Mouse (Mus musculus) layer of hippocampus, postnatal 14 days (tissue): ENCODE data around the gene Tmem212. TPM values are rescaled to one million over a fixed set of nuclear protein-coding genes. Genes with fewer than 3 reads are reported as not detected.

ENCODE experiments used
- DNase-seq, 2 experiments: peaks; one replicate each; pipeline ENCODE4 v3.0.0; 2021 to 2022; ENCODE audit warnings: low spot score in 2 of 2, mixed read lengths in 1 of 2
- total RNA-seq, 2 experiments: library from RNA; stranded (reverse); gene quantifications; 2 replicates each; pipeline ENCODE4 v1.2.3; 2021

Gene Tmem212
- total RNA-seq, 2 experiments from 2014 or later, result 1.5 to 6.2 TPM

DNA sequence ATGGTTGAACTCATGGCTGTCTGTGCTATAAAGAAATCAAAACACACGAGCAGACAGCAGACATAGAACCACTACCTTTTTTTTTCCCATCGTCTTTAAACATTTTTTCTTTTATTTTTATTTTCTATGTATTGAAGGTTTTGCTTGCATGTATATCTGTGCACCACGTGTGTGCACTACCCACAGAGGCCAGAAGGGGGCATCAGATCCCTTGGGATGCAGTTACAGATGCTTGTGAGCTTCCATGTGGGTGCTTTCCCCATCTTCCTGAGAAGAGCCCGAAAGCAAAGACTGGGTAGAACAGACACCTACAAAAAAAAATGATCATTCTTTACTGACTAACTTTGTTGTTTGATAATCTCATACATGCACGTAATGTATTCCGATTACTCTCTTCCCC lies 5.7 kb upstream of the Tmem212 start:
- DNase-seq, result no peak

GRCm38 (mm10) chr3:27899012-27899726 lies 3.0 kb upstream of the Tmem212 start:
- peak; percentile 21 to 22 for DNase-seq

DNA sequence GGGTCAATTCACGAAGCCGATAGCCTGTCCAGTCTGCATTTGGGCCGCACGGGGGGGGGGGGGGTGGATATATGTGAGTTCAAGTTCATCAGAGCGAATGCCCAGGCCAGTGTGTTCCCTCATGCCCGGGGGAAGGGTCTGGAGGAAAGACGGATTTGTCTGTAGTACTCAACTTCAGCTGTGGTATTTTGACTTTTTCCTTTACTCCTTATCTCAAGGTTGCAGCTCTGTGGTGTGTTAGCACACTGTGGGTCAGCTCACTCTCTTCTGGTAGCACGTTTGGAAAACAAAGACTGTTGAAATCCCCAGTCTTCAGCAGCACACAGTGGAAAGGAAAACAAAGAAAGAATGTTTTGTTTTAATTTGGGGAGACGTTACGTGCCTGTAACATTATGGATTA lies 2.0 kb upstream of the Tmem212 start:
- DNase-seq, result no peak

GRCm38 (mm10) chr3:27886578-27886977 lies 9.6 kb downstream of the Tmem212 start:
- DNase-seq, result no peak

DNA sequence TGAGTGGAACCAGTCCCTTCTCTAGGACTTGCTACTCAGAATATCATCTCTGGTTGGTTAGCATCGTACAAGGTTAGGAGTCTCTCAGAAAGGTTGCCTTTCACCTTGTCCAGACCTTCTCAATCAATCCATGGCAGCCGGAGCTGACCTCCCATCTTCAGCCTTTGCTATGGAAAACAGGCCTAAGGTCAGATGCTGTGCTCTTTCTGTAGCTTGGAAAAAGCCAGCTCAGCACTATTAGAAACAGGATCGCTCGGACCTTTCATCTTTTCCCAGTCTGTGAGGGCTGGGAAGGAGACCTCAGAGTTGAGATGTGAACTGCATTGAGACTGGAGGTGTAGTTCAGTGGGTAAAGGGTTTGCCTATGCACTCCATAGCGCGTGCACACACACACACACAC lies 10.6 kb downstream of the Tmem212 start:
- no peak for DNase-seq

- DNase-seq, result no peak
These were observed 14.0 kb downstream of the Tmem212 start for GRCm38 (mm10) chr3:27881897-27882835.

DNA sequence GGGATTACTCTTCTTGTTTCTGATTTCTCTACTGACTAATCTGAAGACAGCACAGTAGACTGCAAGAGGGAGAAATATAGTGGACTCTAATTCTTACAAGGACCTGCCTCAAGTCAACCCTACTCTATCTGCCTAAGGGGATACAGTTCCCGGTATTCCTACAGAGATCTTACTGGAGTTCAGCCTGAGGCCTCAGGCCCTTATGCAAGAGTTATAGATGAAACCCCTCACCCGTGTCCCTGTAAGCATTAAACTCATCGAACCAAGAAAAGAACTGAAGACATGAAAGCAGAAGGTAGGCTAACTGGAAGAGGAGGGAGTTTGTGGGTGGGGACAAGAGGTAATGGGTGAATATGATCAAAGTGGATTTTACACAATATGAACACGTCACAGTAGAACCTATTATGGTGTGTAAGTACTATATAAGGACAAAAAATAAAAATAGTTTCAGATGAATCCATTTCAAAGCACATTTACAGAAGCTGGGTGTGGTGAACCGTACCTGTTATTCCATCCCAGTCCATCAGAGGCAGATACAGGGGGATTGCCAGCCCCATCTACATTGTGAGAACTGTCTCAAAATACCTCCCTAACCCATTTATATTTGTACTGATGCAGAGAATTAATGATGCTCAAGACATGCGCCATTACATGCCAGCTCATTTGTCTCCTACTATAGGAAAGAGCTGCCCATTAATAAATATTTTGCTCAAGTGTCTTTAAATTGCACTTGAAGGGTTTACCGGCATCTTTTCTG lies 17.1 kb downstream of the Tmem212 start:
- no peak for DNase-seq

GRCm38 (mm10) chr3:27873268-27874073 lies 22.7 kb downstream of the Tmem212 start:
- no peak for DNase-seq

- DNase-seq, result no peak
These were observed 23.7 kb downstream of the Tmem212 start for GRCm38 (mm10) chr3:27872429-27872828.

DNA sequence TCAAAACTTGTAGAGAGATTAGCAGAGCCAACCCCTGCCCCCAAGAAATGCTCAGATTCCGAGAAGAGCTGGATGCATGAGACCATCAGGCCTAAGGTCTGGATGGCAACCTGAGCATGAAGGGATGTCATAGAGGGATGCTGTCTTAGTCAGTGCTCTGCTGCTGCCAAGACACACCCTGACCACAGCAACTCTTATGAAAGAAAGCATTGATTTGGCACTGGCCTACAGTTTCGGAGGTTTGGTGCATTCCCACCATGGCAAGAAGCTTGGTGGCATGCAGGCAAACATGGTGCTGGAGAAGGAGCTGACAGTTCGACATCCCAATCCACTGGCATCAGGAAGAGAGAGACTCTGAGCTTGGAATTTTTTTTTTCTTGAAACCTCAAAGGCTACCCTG lies 24.3 kb downstream of the Tmem212 start:
- DNase-seq, result no peak

DNA sequence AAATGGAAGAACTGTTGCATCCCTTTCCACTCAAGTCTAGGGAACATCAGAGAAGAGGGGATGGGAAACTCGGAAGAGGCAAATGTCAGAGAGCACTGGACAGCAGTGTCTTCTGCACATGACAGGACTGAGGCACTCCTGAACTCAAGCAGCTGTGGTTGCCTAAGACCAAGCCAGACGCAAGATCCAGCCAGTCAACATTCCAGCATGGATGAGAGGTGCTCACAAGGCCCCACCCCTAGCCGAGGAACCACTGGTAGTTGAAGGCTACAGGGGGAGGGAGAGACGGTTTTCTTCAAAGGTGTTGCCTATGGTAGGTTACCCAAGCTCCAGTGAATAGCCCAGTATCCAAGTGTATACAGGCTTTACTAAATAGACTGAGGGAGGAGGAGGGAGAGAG lies 24.8 kb downstream of the Tmem212 start:
- no peak for DNase-seq

GRCm38 (mm10) chr3:27868681-27869080 lies 27.5 kb downstream of the Tmem212 start:
- no peak for DNase-seq

DNA sequence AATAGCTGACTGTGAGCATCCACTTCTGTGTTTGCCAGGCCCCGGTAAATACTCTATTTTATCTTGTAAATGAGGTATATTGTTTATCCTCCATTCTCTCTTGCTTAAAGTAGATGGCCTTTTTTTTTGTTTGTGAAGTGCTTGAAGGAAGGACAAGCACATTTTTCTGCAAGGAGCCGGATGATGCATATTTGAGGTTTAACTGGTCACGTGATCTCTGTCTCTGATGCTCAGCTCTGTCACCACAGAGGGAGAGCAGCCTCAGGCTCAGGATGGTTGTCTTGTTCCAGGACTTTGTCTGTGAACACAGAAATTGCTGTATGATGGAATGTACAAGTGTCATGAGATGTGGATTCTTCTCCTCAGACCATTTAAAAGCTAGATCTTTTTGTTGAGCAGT lies 28.4 kb downstream of the Tmem212 start:
- DNase-seq, result no peak

GRCm38 (mm10) chr3:27862821-27863740 lies 33.1 kb downstream of the Tmem212 start:
- DNase-seq, result peak; percentile 56 to 76

- peak in 1 of 2 experiments; percentile 45 for DNase-seq
These were observed 34.6 kb downstream of the Tmem212 start for GRCm38 (mm10) chr3:27861601-27862000.

- DNase-seq, result no peak
These were observed 35.1 kb downstream of the Tmem212 start for GRCm38 (mm10) chr3:27861086-27861485.

DNA sequence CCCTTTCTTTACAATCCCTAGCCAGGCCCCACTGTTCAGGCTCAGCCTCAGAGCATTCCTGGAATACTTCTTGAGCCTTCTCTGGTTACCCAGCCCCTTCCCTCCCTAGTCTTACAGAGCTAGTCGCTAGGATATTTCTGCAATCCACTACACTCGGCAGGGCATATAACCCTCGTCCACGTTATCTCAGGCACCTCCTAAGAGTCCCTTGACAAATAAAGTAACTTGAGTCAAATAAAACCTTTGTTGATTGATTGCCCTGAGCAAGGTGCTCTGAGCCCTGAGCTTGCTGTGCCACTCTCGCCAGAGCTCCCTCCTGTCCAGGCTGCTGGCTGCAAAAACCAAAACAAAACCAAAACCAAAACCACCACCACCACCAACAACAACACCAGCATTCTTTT lies 37.0 kb downstream of the Tmem212 start:
- DNase-seq, result no peak

GRCm38 (mm10) chr3:27858441-27859115 lies 37.6 kb downstream of the Tmem212 start:
- DNase-seq, result no peak

GRCm38 (mm10) chr3:27856288-27856687 lies 39.9 kb downstream of the Tmem212 start:
- no peak for DNase-seq
